Mouse (Mus musculus) liver, embryonic 14.5 days (tissue): ENCODE data around the gene Rsrc2. TPM values are rescaled to one million over a fixed set of nuclear protein-coding genes. Genes with fewer than 3 reads are reported as not detected.
"Not testable (repeated sequence)": the region's sequence is repeated elsewhere in the genome, so short reads cannot be mapped to it uniquely, and the experiment has no call there.

Source experiments
- ATAC-seq: fragments of 200-750 bp; cut with Nextera tagmentation; 2 replicates; pipeline ENCODE4 v1.8.0; 2017; ENCODE audit warnings: moderate number of reproducible peaks, mild to moderate bottlenecking, moderate library complexity; ENCODE audit not compliant: insufficient read depth
- DNase-seq, 3 experiments: peaks; one replicate each; pipeline ENCODE4 v3.0.0-alpha.2; 2012 to 2013; ENCODE audit warnings: low read depth in 3 of 3, low spot score in 3 of 3
- H3K27ac ChIP-seq: fragments of 300-500 bp; sonication (generic); 2 replicates; pipeline ENCODE4 v1.5.1; 2014; ENCODE audit warnings: moderate library complexity, mild to moderate bottlenecking, control low read depth, inconsistent platforms
- H3K27me3 ChIP-seq: fragments of 300-500 bp; sonication (generic); 2 replicates; pipeline ENCODE4 v1.6.1; 2014; ENCODE audit warnings: mild to moderate bottlenecking, low read length, moderate library complexity; ENCODE audit not compliant: control insufficient read depth, insufficient read depth
- H3K36me3 ChIP-seq: fragments of 300-500 bp; sonication (generic); replicated peaks from 2 replicates; pipeline ENCODE4 v1.6.1; 2014; ENCODE audit warnings: low read depth; ENCODE audit not compliant: control insufficient read depth, insufficient read depth
- H3K4me1 ChIP-seq, 2 experiments: fragments of 200-500 bp in 1 of 2; fragments of 300-500 bp in 1 of 2; sonication (generic) in 1 of 2; replicated peaks; 2 replicates each; pipeline ENCODE4 v1.6.1; 2012 to 2014; ENCODE audit warnings: antibody characterized with exemption in 1 of 2, inconsistent platforms in 1 of 2, low read length in 1 of 2; ENCODE audit not compliant: control insufficient read depth in 2 of 2, insufficient read depth in 2 of 2
- H3K4me2 ChIP-seq: fragments of 300-500 bp; sonication (generic); 2 replicates; pipeline ENCODE4 v1.6.1; 2014; ENCODE audit warnings: low read depth, mild to moderate bottlenecking, control low read depth, moderate library complexity
- H3K4me3 ChIP-seq, 2 experiments: fragments of 200-500 bp in 1 of 2; fragments of 300-500 bp in 1 of 2; sonication (generic) in 1 of 2; 2 replicates each; pipeline ENCODE4 v1.5.1; 2012 to 2014; ENCODE audit warnings: low read depth in 2 of 2, low read length in 2 of 2, mild to moderate bottlenecking in 2 of 2, control low read depth in 1 of 2, inconsistent platforms in 1 of 2, moderate library complexity in 1 of 2; ENCODE audit not compliant: insufficient read depth in 1 of 2
- H3K9ac ChIP-seq: fragments of 300-500 bp; sonication (generic); replicated peaks from 2 replicates; pipeline ENCODE4 v1.6.1; 2014; ENCODE audit warnings: mild to moderate bottlenecking, control low read depth, moderate library complexity
- H3K9me3 ChIP-seq: fragments of 300-500 bp; sonication (generic); 2 replicates; pipeline ENCODE4 v1.6.1; 2016; ENCODE audit warnings: low read length, mixed read lengths; ENCODE audit not compliant: control insufficient read depth
- CTCF ChIP-seq: IDR thresholded peaks from 2 replicates; pipeline ENCODE4 v1.5.1; 2016; ENCODE audit warnings: antibody characterized with exemption, low read depth, control low read depth
- EP300 ChIP-seq: IDR thresholded peaks from 2 replicates; pipeline ENCODE4 v1.6.1; 2016; ENCODE audit warnings: antibody characterized with exemption, low read depth
- WGBS: fragments of 180-500 bp; shearing (Covaris S2); extraction: QIAGEN DNeasy Blood & Tissue Kit; methylation state at CpG from one replicate; pipeline ENCODE4 v1.1.7; 2014; ENCODE audit not compliant: insufficient replicate concordance; 5-methylcytosine and 5-hydroxymethylcytosine counted together
- polyA plus RNA-seq, 2 experiments: library from polyadenylated mRNA; depleted of rRNA in 1 of 2; stranded (reverse) in 1 of 2; unstranded in 1 of 2; fragments of >200 nt; fragmentation: Nextera tagmentation in 1 of 2; extraction: Ambion mirVana in 1 of 2; gene quantifications; 2 replicates each; pipeline versions ENCODE4 v1.2.1 to v1.2.3; 2012 to 2014

The Rsrc2 gene
- polyA plus RNA-seq, 2 experiments = 34.7 to 36.7 TPM

DNA sequence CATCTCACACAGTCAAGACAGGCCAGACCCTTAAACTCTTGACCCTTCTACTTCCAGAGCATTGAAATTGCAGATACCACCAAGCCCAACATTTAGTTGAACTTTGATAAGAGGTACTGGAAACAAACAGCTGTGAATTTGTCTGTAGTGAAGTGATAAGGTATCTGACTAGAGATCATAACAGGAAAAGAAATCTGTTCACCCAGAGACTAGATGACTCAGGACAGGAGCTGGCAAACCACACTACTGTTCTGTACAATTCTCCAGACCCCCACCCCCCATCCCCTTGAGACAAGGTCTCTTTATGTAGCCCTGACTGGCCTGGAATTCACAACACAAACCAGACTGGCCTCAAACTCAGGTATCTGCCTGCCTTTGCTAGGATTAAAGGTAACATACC is 3.0 kb downstream of the Rsrc2 start:
- Histone ChIP-seq H3K4me1 (peaks cover 20 to 25% of the 10 kb centered on the region in 2 experiments), H3K9me3 (no peaks in the 10 kb centered on the region), H3K4me2 (peak overlapping the region; percentile 97), H3K27ac (no peak overlapping the region), H3K36me3 (peaks cover 35% of the 10 kb centered on the region), H3K9ac (no peak overlapping the region), H3K4me3 (peak overlapping the region; percentile 21 to 71; a peak in 3 of 4 replicates), H3K27me3 (no peaks in the 10 kb centered on the region)
- no peak for TF ChIP-seq CTCF
- peak; percentile 62 for TF ChIP-seq EP300
- no peak for DNase-seq
- no peak for ATAC-seq

DNA sequence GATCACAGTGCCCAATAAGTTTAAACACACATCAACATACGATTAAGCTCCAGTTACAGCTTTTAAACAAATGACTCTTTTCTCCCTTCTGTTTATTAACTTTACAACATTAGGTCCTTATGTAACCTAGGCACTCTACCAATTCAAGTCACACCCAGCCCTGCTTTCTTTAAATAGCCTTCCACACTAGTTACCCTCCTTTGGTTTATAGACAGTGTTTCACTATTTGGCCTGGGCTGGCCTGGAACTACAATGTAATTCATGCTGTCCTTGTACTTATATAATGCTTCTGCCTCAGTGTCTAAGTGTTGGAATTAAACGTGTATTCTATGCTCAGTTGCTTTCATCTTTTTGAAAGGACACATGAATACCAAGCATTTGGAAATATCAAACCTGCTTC is 4.9 kb downstream of the Rsrc2 start:
- Histone ChIP-seq H3K4me3 (no peak overlapping the region), H3K27me3 (no peaks in the 10 kb centered on the region), H3K9me3 (no peaks in the 10 kb centered on the region), H3K27ac (no peak overlapping the region), H3K9ac (no peak overlapping the region), H3K4me2 (no peak overlapping the region), H3K36me3 (peaks cover 54% of the 10 kb centered on the region), H3K4me1 (peaks cover 12 to 17% of the 10 kb centered on the region in 2 experiments)
- no peak for TF ChIP-seq EP300
- no peak for TF ChIP-seq CTCF
- no peak for ATAC-seq
- DNase-seq = no peak
- WGBS = 89% methylated on average over 2 of the region's 2 CpGs

DNA sequence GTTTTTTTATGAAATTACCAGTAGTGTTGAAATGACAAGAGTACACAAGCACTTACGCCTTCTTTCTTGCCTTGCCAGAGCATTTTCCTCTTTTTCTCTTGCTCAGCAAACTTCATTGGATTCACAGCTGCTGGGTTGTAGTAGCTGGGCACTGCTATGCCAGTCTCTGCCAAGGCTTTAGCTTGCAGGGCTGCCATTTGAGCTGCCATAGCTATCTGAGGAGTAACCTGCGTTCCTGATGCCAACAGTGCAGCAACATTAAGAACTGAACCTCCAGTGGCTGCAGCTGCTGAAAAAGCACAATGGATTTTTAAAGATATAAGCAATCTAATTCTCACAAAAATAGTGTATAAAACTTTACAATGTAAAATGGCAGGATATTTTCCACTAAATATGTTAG is 18.2 kb downstream of the Rsrc2 start:
- Histone ChIP-seq H3K27ac (no peak overlapping the region), H3K9me3 (no peaks in the 10 kb centered on the region), H3K4me3 (no peak overlapping the region), H3K9ac (no peak overlapping the region), H3K4me2 (no peak overlapping the region), H3K36me3 (peaks cover 80% of the 10 kb centered on the region), H3K4me1 (no peaks in the 10 kb centered on the region), H3K27me3 (no peaks in the 10 kb centered on the region)
- WGBS = 92% methylated on average over 2 of the region's 2 CpGs
- DNase-seq (no peak), ATAC-seq (no peak)
- TF ChIP-seq CTCF (no peak), EP300 (no peak)

DNA sequence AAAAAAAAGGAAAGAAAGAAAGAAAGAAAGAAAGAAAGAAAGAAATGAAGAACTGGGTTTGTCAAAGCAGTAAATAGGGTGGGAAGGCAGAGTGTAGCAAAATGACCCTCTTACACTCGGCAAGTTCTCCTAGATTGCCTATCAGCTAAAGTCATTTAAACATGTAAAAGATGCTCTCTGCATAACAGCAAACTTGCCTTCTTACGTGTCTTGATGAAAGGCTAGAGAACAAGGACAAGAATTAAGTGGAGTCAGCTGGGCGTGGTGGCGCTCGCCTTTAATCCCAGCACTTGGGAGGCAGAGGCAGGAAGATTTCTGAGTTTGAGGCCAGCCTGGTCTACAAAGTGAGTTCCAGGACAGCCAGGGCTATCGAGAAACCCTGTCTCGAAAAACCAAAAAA is 25.4 kb downstream of the Rsrc2 start:
- WGBS = 76% methylated on average over 7 of the region's 7 CpGs
- not testable (repeated sequence) for ATAC-seq

DNA sequence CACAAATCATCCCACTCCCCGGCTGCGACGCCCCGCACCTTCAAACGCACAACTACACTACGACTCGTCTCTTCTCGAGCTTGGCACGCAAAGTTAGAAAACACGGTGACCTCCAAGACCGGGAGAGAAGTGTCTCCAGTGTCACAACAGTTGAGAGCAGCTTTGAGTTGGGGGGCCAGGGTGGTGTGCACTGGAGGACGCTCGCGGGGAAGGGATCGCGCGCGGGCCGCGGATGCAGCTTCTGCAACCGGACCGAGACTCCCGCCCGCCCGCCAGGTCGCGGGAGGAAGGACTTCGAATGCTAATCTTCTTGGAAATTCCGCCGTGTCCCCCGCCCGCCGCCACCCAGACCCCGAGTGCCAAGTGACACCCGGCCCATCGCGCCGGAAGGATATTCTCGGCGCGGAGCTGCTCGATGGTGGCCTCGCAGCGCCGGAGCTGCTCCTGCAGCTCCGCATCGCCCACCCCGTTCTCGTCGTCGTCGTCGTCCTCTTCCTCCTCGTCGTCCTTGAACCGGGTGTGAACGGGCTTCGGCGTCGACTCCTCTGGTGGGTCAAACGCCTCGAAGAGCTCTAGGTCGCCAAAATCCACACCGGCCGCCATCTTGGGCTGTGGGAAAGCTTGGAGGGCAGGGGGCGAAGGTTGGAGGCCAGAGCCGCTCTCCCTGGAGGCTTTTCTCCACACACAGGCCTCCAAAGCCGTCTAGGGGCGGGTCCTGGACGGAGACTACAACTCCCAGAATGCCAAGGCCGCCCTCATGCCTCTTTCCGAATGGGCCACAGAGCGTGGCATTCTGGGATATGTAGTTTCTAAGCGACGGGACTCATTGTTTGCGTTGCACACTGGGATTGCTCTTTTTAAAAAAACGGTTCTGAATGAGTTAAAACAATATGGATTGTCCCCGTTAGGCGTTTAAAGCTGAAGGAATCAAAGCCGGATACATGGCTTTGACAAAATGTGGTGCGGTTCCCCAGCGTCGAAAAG is 28.6 kb downstream of the Rsrc2 start, which contains the start of gene Zcchc8:
Zcchc8 (minus strand) TSS at position 773 of the 984 bp plus-strand sequence.
- peaks cover 6 to 8% of the 10 kb centered on the region in 2 experiments; a peak in 3 of 4 replicates for H3K4me1 ChIP-seq
- under 1% methylated on average over 83 of the region's 83 CpGs for WGBS
- peaks cover 18% of the 10 kb centered on the region for H3K36me3 ChIP-seq
- H3K27me3 ChIP-seq = no peaks in the 10 kb centered on the region
- ATAC-seq (peak; percentile 100), DNase-seq (peak; percentile 94 to 98 (median 96))
- H3K4me2 ChIP-seq = peak within 1 kb of the TSS; percentile 92
- peak within 1 kb of the TSS; percentile 73 for H3K27ac ChIP-seq
- peak within 1 kb of the TSS; percentile 88 for H3K9ac ChIP-seq
- no peaks in the 10 kb centered on the region for H3K9me3 ChIP-seq
- TF ChIP-seq CTCF = no peak
- TF ChIP-seq EP300 = no peak
- H3K4me3 ChIP-seq = peak within 1 kb of the TSS; percentile 82 to 83

More for the DNA sequence above, 25.4 kb downstream of the Rsrc2 start:
- H3K27me3 ChIP-seq, H3K4me2 ChIP-seq, H3K27ac ChIP-seq, H3K4me3 ChIP-seq, H3K9me3 ChIP-seq, H3K4me1 ChIP-seq, DNase-seq, H3K9ac ChIP-seq: not testable (repeated sequence)
- H3K36me3 ChIP-seq = peaks cover 16% of the 10 kb centered on the region
